Mouse (Mus musculus) heart, adult 2 months (tissue): ENCODE data around the gene Akap2. TPM values are rescaled to one million over a fixed set of nuclear protein-coding genes. Genes with fewer than 3 reads are reported as not detected.

Experiments
- DNase-seq, 2 experiments: peaks; one replicate each; pipeline ENCODE4 v3.0.0; 2021
- H3K27ac ChIP-seq: fragments of 200-600 bp; 2 replicates; pipeline ENCODE4 v1.8.1; 2022
- H3K27me3 ChIP-seq: fragments of 200-500 bp; 2 replicates; pipeline ENCODE4 v1.6.1; 2012; ENCODE audit warnings: mild to moderate bottlenecking, low read length, inconsistent platforms, mixed read lengths; ENCODE audit not compliant: control insufficient read depth, insufficient read depth
- H3K36me3 ChIP-seq: fragments of 200-500 bp; 2 replicates; pipeline ENCODE4 v1.6.1; 2012; ENCODE audit warnings: low read length, inconsistent platforms; ENCODE audit not compliant: control insufficient read depth, insufficient read depth
- H3K4me1 ChIP-seq: fragments of 200-500 bp; 2 replicates; pipeline ENCODE4 v1.6.1; 2011; ENCODE audit warnings: low read length; ENCODE audit not compliant: control insufficient read depth, insufficient read depth
- H3K4me3 ChIP-seq: fragments of 200-600 bp; 2 replicates; pipeline ENCODE4 v1.8.1; 2022
- H3K79me2 ChIP-seq: fragments of 200-500 bp; replicated peaks from 2 replicates; pipeline ENCODE4 v1.6.1; 2012; ENCODE audit warnings: mild to moderate bottlenecking, inconsistent platforms, low read length, moderate library complexity, mixed read lengths; ENCODE audit not compliant: control insufficient read depth, insufficient read depth
- H3K9ac ChIP-seq: fragments of 200-500 bp; 2 replicates; pipeline ENCODE4 v1.6.1; 2012; ENCODE audit warnings: low read depth, mild to moderate bottlenecking, control low read depth, inconsistent platforms, low read length, mixed read lengths
- CTCF ChIP-seq: fragments of 200-600 bp; IDR thresholded peaks from 2 replicates; pipeline ENCODE4 v1.8.1; 2022; ENCODE audit warnings: antibody characterized with exemption, mild to moderate bottlenecking, moderate library complexity
- EP300 ChIP-seq: fragments of 200-500 bp; IDR thresholded peaks from 2 replicates; pipeline ENCODE4 v1.6.1; 2011; ENCODE audit warnings: low read depth, low read length, control low read depth; ENCODE audit not compliant: insufficient read depth
- POLR2A ChIP-seq: fragments of 200-500 bp; IDR thresholded peaks from 2 replicates; pipeline ENCODE4 v1.6.1; 2011; ENCODE audit warnings: mild to moderate bottlenecking, low read depth, low read length, control low read depth; ENCODE audit not compliant: insufficient read depth
- WGBS: fragments of 180-500 bp; shearing (Covaris S2); methylation state at CpG from one replicate; pipeline ENCODE4 v1.1.7; 2018; 5-methylcytosine and 5-hydroxymethylcytosine counted together
- intact Hi-C: fragments of 180-260 bp; cut with DNase I; formaldehyde crosslinking; loops from one replicate; pipeline ENCODE4 v1.15.1; 2025
- polyA plus RNA-seq: library from polyadenylated mRNA; depleted of rRNA; stranded (reverse); fragments of >200 nt; gene quantifications from 2 replicates; pipeline ENCODE4 v1.2.3, GENCODE M21; 2012
- total RNA-seq, 2 experiments: library from RNA; stranded (reverse); gene quantifications; 2 replicates each; pipeline ENCODE4 v1.2.3; 2021

Akap2 gene
- total and polyA plus RNA-seq, 3 experiments: 72.4 to 106 (median 86.4) TPM

DNA sequence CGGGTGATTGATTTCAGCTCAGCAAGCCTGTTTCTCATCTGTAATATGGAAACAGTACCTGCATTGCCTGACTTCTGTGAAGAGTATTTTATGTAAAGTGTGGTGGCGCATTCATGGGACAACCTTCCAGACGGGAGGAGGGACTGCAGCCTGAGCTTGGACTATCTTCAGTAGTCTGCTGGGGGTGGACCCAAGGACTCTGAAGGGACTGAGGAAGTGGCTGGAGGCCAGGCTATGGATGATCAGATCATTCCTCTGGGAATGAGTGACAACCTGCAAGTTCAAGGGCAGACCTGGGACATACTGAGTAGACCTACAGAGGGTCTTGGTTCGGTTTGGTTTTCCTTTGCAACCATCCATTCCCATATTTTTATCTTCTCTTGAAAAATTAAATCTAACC is 4.8 kb downstream of the Akap2 start:
- Histone ChIP-seq H3K79me2 (0 out of 2 replicates have a peak, but pooled peaks cover 2% of the 10 kb centered on the region), H3K4me3 (no peak overlapping the region), H3K4me1 (no peaks in the 10 kb centered on the region; the same call in 1 of the 2 replicates), H3K27me3 (no peaks in the 10 kb centered on the region), H3K36me3 (no peaks in the 10 kb centered on the region), H3K9ac (no peak overlapping the region), H3K27ac (no peak overlapping the region)
- no peak for TF ChIP-seq CTCF
- no peak for TF ChIP-seq POLR2A
- TF ChIP-seq EP300: no peak
- intact Hi-C loops: loop anchor here (5.0 kb wide), 1 partner anchor 50 kb away; no protein-coding TSS in a partner anchor
- 87% methylated on average over 4 of the region's 4 CpGs for WGBS
- no peak for DNase-seq

DNA sequence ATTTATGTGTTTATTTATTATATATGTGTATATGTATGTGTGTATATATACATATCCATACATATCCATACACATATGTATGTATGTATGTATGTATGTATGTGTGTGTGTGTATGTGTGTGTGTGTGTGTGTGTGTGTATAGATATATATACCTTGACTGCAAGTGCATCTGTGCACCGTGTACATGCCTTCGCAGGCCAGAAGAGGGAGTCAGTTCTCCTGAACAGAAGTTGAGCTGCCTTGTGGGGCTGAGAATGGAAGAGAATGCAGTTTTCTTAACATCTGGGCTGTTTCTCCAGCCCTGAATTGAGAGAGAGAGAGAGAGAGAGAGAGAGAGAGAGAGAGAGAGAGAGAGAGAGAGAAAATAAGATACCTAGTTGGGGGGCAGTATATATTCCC is 6.2 kb downstream of the Akap2 start:
- Histone ChIP-seq H3K4me1 (no peaks in the 10 kb centered on the region; the same call in 1 of the 2 replicates), H3K4me3 (no peak overlapping the region), H3K27ac (no peak overlapping the region), H3K9ac (no peak overlapping the region), H3K79me2 (0 out of 2 replicates have a peak, but pooled peaks cover 2% of the 10 kb centered on the region), H3K36me3 (no peaks in the 10 kb centered on the region), H3K27me3 (no peaks in the 10 kb centered on the region)
- WGBS: 71% methylated on average over 2 of the region's 2 CpGs
- intact Hi-C loops: loop anchor here (5.0 kb wide), 1 partner anchor 51 kb away; no protein-coding TSS in a partner anchor
- DNase-seq: no peak
- TF ChIP-seq EP300 (0 out of 2 replicates have a peak, but pooled peaks have one; percentile 19), CTCF (peak; percentile 52), POLR2A (no peak)

DNA sequence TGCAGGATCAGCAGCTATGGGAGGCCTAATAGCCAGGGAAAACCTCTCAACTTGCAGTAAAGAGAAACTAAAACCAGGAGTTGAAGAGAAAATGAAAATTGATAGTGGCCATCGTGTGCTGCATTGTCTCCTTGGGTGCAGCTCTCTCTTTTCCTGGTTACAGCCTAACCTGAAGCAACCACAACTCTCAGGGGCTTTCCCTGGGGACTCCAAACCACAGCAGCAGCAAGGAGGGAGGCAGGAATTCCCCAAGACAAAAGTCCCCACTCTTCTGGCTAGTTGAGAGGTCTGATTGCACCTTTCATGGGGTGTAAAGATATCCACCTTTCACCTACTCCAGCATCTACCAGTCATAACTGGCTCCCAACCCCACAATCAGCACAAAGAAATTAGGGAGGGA is 8.1 kb downstream of the Akap2 start:
- Histone ChIP-seq H3K4me1 (peaks cover 8% of the 10 kb centered on the region), H3K27ac (no peak overlapping the region), H3K27me3 (no peaks in the 10 kb centered on the region), H3K9ac (no peak overlapping the region), H3K36me3 (no peaks in the 10 kb centered on the region), H3K4me3 (no peak overlapping the region), H3K79me2 (0 out of 2 replicates have a peak, but pooled peaks cover 2% of the 10 kb centered on the region)
- intact Hi-C loops: no loop called here
- no peak for DNase-seq
- WGBS: 47% methylated on average over 1 of the region's 1 CpGs
- TF ChIP-seq CTCF: no peak
- TF ChIP-seq POLR2A: no peak
- TF ChIP-seq EP300: no peak

DNA sequence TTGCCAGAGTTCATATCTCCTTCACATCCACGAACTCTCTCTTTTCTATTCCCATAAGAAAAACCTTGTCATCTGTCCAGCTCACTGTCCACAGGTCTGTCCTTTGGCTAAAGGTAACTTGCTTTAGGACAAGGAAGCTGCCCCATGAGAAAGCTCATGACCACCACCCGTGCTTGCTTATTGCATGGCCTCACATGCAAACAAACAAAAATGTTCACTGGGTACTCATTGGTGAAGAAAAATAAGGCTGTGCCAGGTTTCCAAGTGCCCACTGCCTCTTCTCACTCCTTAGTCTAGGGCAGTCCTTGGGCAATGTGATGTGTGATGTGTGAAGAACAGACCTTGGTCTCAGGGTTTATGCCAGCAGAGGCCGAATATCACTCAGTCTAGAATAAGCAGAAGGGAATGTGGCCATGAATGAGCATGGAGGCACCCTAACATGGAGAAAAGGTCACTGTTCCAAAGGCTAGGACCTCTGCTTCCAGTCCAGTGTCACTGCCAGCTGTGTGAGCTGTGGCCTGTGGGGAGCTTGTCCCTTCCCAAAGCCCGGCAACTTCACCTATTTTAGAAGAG is 11.2 kb downstream of the Akap2 start:
- no peaks in the 10 kb centered on the region for H3K36me3 ChIP-seq
- no peak for DNase-seq
- TF ChIP-seq POLR2A (no peak), EP300 (no peak), CTCF (no peak)
- no peaks in the 10 kb centered on the region for H3K27me3 ChIP-seq
- no peak overlapping the region for H3K9ac ChIP-seq
- 76% methylated on average over 4 of the region's 4 CpGs for WGBS
- H3K4me3 ChIP-seq: no peak overlapping the region
- no peaks in the 10 kb centered on the region for H3K79me2 ChIP-seq
- peaks cover 11% of the 10 kb centered on the region for H3K4me1 ChIP-seq
- H3K27ac ChIP-seq: no peak overlapping the region
- intact Hi-C loops: no loop called here

DNA sequence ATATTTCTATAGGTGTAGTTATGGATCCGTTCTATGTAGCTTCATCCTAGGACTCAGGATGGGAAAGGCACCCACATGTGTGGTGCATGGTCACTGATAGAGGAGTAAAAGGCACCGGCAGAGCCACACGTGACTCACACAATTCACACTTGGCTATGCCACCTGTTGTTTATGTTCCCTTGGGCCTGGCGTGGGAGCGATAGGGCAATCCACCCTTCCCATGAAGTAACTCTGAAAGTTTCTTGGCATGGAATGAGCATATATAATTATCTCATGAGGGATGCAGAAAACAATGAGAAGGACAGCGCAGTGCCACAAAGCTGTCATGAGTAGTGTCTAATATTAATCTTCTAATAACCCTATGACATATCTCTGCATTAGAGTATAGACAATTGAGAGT is 12.6 kb downstream of the Akap2 start:
- intact Hi-C loops: no loop called here
- no peak for DNase-seq
- H3K79me2 ChIP-seq: no peaks in the 10 kb centered on the region; the same call in 1 of the 2 replicates
- 71% methylated on average over 6 of the region's 6 CpGs for WGBS
- H3K4me1 ChIP-seq: peaks cover 11% of the 10 kb centered on the region
- H3K9ac ChIP-seq: no peak overlapping the region
- TF ChIP-seq POLR2A (no peak), EP300 (no peak), CTCF (no peak)
- no peak overlapping the region for H3K4me3 ChIP-seq
- H3K36me3 ChIP-seq: no peaks in the 10 kb centered on the region
- no peak overlapping the region for H3K27ac ChIP-seq
- H3K27me3 ChIP-seq: no peaks in the 10 kb centered on the region

DNA sequence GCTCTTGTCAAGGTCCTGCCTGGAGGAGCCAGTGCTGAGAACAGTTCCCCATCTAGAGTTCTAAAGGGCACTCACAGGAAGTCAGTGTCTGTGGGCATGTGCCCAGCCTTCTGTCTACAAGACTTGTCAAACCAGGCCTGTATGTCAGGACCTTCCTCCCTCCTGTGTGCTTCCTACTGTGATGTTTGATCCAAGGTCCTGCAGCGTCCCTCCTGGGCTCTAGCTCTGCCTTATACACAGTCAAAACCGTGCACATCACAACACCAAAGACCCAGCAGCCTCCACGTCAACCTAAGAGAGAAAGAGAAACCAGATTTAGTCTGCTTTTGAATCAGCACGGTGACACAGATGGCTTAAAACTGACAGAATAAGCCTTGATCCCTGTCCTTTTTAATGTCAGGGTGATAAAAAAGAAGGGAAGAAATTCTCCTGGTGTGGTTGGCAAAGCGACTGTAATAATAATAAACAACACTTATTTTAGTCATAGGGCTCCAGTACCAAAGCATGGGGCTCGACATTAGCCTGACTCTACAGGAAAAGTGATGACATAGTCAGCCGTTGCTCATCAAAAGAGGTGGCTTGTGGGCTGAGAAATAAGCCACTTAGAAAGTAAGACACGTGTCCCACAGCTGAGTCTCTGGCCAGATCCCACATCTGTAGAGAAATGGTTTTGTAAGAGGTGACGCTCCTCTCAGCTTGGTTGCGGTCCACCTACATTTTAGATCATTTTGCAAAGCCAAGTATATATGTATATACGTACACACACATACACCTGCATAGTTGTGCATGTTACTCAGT is 13.5 kb downstream of the Akap2 start:
- WGBS: 62% methylated on average over 11 of the region's 11 CpGs

More for the DNA sequence above, 13.5 kb downstream of the Akap2 start:
- peaks cover 11% of the 10 kb centered on the region for H3K4me1 ChIP-seq
- no peak for DNase-seq
- H3K27ac ChIP-seq: peak overlapping the region; percentile 36
- H3K9ac ChIP-seq: no peak overlapping the region
- H3K36me3 ChIP-seq: no peaks in the 10 kb centered on the region
- no peaks in the 10 kb centered on the region; the same call in 1 of the 2 replicates for H3K79me2 ChIP-seq
- H3K27me3 ChIP-seq: no peaks in the 10 kb centered on the region
- TF ChIP-seq EP300 (no peak), POLR2A (no peak), CTCF (no peak)
- intact Hi-C loops: no loop called here
- no peak overlapping the region for H3K4me3 ChIP-seq
